Mouse (Mus musculus) lung, adult 2 months (tissue): ENCODE data around the gene Wdr6. TPM values are rescaled to one million over a fixed set of nuclear protein-coding genes. Genes with fewer than 3 reads are reported as not detected.

ENCODE experiments used
- DNase-seq: peaks from one replicate; pipeline ENCODE4 v3.0.0; 2022
- H3K4me1 ChIP-seq: fragments of 200-500 bp; 2 replicates; pipeline ENCODE4 v1.6.1; 2011; ENCODE audit warnings: low read length; ENCODE audit not compliant: control insufficient read depth, insufficient read depth
- H3K4me3 ChIP-seq: fragments of 200-500 bp; replicated peaks from 2 replicates; pipeline ENCODE3; 2011; ENCODE audit warnings: low read depth, mild to moderate bottlenecking, control low read depth, low read length; ENCODE audit errors: extremely low read depth
- CTCF ChIP-seq: fragments of 200-500 bp; IDR thresholded peaks from 2 replicates; pipeline ENCODE4 v1.5.1; 2011; ENCODE audit warnings: mild to moderate bottlenecking, low read length, control low read depth; ENCODE audit not compliant: insufficient read depth
- POLR2A ChIP-seq: fragments of 200-500 bp; IDR thresholded peaks from 2 replicates; pipeline ENCODE4 v1.6.1; 2011; ENCODE audit warnings: low read depth, mild to moderate bottlenecking, control low read depth, low read length, borderline replicate concordance; ENCODE audit errors: extremely low read depth
- WGBS: fragments of 180-500 bp; shearing (Covaris S2); methylation state at CpG from one replicate; pipeline ENCODE4 v1.1.7; 2018; 5-methylcytosine and 5-hydroxymethylcytosine counted together
- polyA plus RNA-seq: library from polyadenylated mRNA; depleted of rRNA; stranded (reverse); fragments of >200 nt; gene quantifications from 2 replicates; pipeline ENCODE4 v1.2.3, GENCODE M21; 2012; rRNA removed

Wdr6 gene
- polyA plus RNA-seq, 1 experiment, result 67.6 TPM

- 91% methylated on average over 3 of the region's 3 CpGs for WGBS
- TF ChIP-seq POLR2A, result no peak
- no peak for TF ChIP-seq CTCF
- no peaks in the 10 kb centered on the region for H3K4me1 ChIP-seq
- no peak overlapping the region for H3K4me3 ChIP-seq
- DNase-seq, result no peak
Measured at GRCm38 (mm10) chr9:108545986-108546385, 32.6 kb downstream of the Wdr6 start.

GRCm38 (mm10) chr9:108540846-108541245, 37.7 kb downstream of the Wdr6 start:
- no peak overlapping the region for H3K4me3 ChIP-seq
- TF ChIP-seq CTCF (no peak), POLR2A (no peak)
- no peaks in the 10 kb centered on the region for H3K4me1 ChIP-seq
- no peak for DNase-seq

GRCm38 (mm10) chr9:108531496-108531895, 47.0 kb downstream of the Wdr6 start:
- 94% methylated on average over 1 of the region's 1 CpGs for WGBS
- DNase-seq, result no peak
- Histone ChIP-seq H3K4me1 (no peaks in the 10 kb centered on the region), H3K4me3 (no peak overlapping the region)
- TF ChIP-seq POLR2A (no peak), CTCF (no peak)

- Histone ChIP-seq H3K4me1 (no peaks in the 10 kb centered on the region), H3K4me3 (no peak overlapping the region)
- no peak for DNase-seq
- TF ChIP-seq POLR2A (no peak), CTCF (no peak)
- WGBS, result 77% methylated on average over 1 of the region's 1 CpGs
Measured at GRCm38 (mm10) chr9:108530954-108531353, 47.6 kb downstream of the Wdr6 start.

GRCm38 (mm10) chr9:108525400-108525799, 53.1 kb downstream of the Wdr6 start:
- WGBS, result 47% methylated on average over 3 of the region's 3 CpGs
- no peak for DNase-seq
- TF ChIP-seq CTCF, result no peak
- TF ChIP-seq POLR2A, result no peak
- Histone ChIP-seq H3K4me1 (peaks cover 4% of the 10 kb centered on the region), H3K4me3 (no peak overlapping the region)

GRCm38 (mm10) chr9:108523341-108523740, 55.2 kb downstream of the Wdr6 start:
- H3K4me3 ChIP-seq, result no peak overlapping the region
- no peak for TF ChIP-seq CTCF
- no peak for TF ChIP-seq POLR2A
- DNase-seq, result no peak
- peaks cover 8% of the 10 kb centered on the region for H3K4me1 ChIP-seq
- 95% methylated on average over 4 of the region's 4 CpGs for WGBS

Other genes with a start within 250 kb of the Wdr6 start
- gene Gpx1, start 239.8 kb downstream of the Wdr6 start, polyA plus RNA-seq, result 1,012 and 1,202 TPM in 2 replicates
- 59.4 and 75.6 TPM in 2 replicates for gene Usp4, start 230.9 kb downstream of the Wdr6 start, polyA plus RNA-seq
- 0.58 and 0.66 TPM in 2 replicates for gene 1700102P08Rik, start 185.9 kb downstream of the Wdr6 start, polyA plus RNA-seq
- gene Ccdc36, start 150.3 kb downstream of the Wdr6 start, polyA plus RNA-seq, result not detected in 2 replicates
- gene BC048562, start 142.3 kb downstream of the Wdr6 start, polyA plus RNA-seq, result not detected in 2 replicates
- 26.8 and 27.2 TPM in 2 replicates for gene Ccdc71, start 118.2 kb downstream of the Wdr6 start, polyA plus RNA-seq
- 108 and 109 TPM in 2 replicates for gene Klhdc8b, start 117.2 kb downstream of the Wdr6 start, polyA plus RNA-seq
- 189 and 231 TPM in 2 replicates for gene Lamb2, start 99.0 kb downstream of the Wdr6 start, polyA plus RNA-seq
- 134 and 161 TPM in 2 replicates for gene Usp19, start 88.1 kb downstream of the Wdr6 start, polyA plus RNA-seq
- gene Qars, start 71.0 kb downstream of the Wdr6 start, polyA plus RNA-seq, result 140 and 204 TPM in 2 replicates
- gene Qrich1, start 61.9 kb downstream of the Wdr6 start, polyA plus RNA-seq, result 64.4 and 76.6 TPM in 2 replicates
- gene Impdh2, start 18.5 kb downstream of the Wdr6 start, polyA plus RNA-seq, result 63.3 and 66.6 TPM in 2 replicates
- 45.5 and 46.3 TPM in 2 replicates for gene Ndufaf3, start 11.3 kb downstream of the Wdr6 start, polyA plus RNA-seq
- 183 and 199 TPM in 2 replicates for gene Dalrd3, start 8.9 kb downstream of the Wdr6 start, polyA plus RNA-seq
- 19.6 and 22.4 TPM in 2 replicates for gene P4htm, start 18.9 kb upstream of the Wdr6 start, polyA plus RNA-seq
- 24.6 and 35.4 TPM in 2 replicates for gene Arih2, start 70.6 kb upstream of the Wdr6 start, polyA plus RNA-seq
- 22.3 and 24.4 TPM in 2 replicates for gene Slc25a20, start 83.3 kb upstream of the Wdr6 start, polyA plus RNA-seq
- gene Prkar2a, start 110.6 kb upstream of the Wdr6 start, polyA plus RNA-seq, result 22.3 and 26.1 TPM in 2 replicates
- 66.1 and 69.4 TPM in 2 replicates for gene Ip6k2, start 205.1 kb upstream of the Wdr6 start, polyA plus RNA-seq
- 34.1 and 42.9 TPM in 2 replicates for gene Nckipsd, start 229.6 kb upstream of the Wdr6 start, polyA plus RNA-seq
- 0.71 and 0.73 TPM in 2 replicates for gene Celsr3, start 247.6 kb upstream of the Wdr6 start, polyA plus RNA-seq